Mouse (Mus musculus) E14TG2a.4 (cell line): ENCODE measurements around the gene Cdk17.
"Not testable (repeated sequence)": the region's sequence is repeated elsewhere in the genome, so short reads cannot be mapped to it uniquely, and the experiment has no call there.

ENCODE experiments used
- CTCF ChIP-seq: conservative IDR thresholded peaks from 2 replicates; pipeline ENCODE4 v1.5.1; 2014; ENCODE audit warnings: low read length
- NANOG ChIP-seq: IDR thresholded peaks from 2 replicates; pipeline ENCODE4 v1.6.1; 2014; ENCODE audit warnings: borderline replicate concordance, low read length, mixed read lengths
- POU5F1 ChIP-seq: IDR thresholded peaks from 2 replicates; pipeline ENCODE4 v1.6.1; 2014; ENCODE audit warnings: low read length, borderline replicate concordance

DNA sequence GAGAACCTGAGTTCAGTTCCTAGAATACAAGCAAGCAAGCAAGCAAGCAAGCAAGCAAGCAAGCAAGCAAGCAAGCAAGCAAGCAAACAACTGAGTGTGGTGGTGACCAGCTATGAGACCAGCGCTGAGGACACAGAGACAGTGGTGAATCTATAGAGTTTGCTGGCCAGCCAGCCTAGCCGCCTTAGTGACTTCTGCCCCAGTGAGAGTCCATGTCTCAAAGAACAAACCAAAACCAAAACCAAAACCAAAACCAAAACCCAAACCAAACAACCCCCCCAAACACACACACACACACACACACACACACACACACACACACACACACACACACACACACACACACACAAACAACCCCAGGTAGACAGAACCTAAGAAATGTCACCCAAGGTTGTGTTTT, 7.3 kb upstream of the Cdk17 start:
- TF ChIP-seq CTCF, POU5F1, NANOG: not testable (repeated sequence)
